Mouse (Mus musculus): ENCODE results near the gene Arv1. TPM values are rescaled to one million over a fixed set of nuclear protein-coding genes. Genes with fewer than 3 reads are reported as not detected.

Arv1 gene
- polyA plus RNA-seq, 1 experiment = 4.5 TPM

DNA sequence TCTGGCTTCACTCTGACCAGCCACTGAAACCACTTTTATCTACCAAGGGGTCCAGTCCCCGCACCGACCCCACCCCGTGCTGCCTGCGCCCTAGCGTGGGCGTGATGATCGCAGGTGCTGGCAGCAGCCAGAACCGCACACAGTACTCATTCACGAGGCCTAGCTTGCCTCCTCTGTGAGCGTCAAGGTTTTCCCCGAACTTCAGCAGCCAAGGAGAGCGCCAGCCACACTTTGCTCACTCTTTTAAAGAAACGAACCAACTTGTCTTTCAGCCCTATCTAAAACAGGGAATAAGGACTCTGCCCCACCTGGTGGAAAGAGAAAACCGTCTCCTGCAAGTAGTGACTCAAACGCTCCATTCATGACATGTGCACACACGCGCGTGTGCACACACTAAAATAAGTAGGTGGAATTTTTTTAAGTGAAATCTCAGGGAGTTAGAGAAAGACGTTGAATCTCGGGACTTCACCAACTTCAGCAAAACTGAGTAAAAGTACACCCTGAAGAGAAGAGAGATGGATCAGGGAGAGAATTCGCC lies 30.5 kb downstream of the Arv1 start:
- H3K4me1 ChIP-seq (ENCODE audit: control insufficient read depth, insufficient read depth, low read length) = no peaks in the 10 kb centered on the region; the same call in 1 of the 2 replicates
- TF ChIP-seq CTCF (IDR thresholded peaks at IDR 0.05; ENCODE audit: low read depth, low read length) = no peak
- TF ChIP-seq POLR2A (IDR thresholded peaks at IDR 0.05; ENCODE audit: borderline replicate concordance, low read depth, low read length) = no peak
- no peak overlapping the region for H3K27ac ChIP-seq (ENCODE audit: insufficient read depth, low read depth, low read length)
- no peak overlapping the region for H3K4me3 ChIP-seq (ENCODE audit: insufficient read depth, low read length)

- no peak for TF ChIP-seq POLR2A (IDR thresholded peaks at IDR 0.05; ENCODE audit: borderline replicate concordance, low read depth, low read length)
- no peak for TF ChIP-seq CTCF (IDR thresholded peaks at IDR 0.05; ENCODE audit: low read depth, low read length)
- Histone ChIP-seq H3K4me1 (ENCODE audit: control insufficient read depth, insufficient read depth, low read length) (no peaks in the 10 kb centered on the region; the same call in 1 of the 2 replicates), H3K4me3 (ENCODE audit: insufficient read depth, low read length) (no peak overlapping the region), H3K27ac (ENCODE audit: insufficient read depth, low read depth, low read length) (no peak overlapping the region)
Observed at GRCm38 (mm10) chr8:124754101-124754791, 32.3 kb downstream of the Arv1 start.

- Histone ChIP-seq H3K27ac (ENCODE audit: insufficient read depth, low read depth, low read length) (no peak overlapping the region), H3K4me1 (ENCODE audit: control insufficient read depth, insufficient read depth, low read length) (no peaks in the 10 kb centered on the region; the same call in 1 of the 2 replicates), H3K4me3 (ENCODE audit: insufficient read depth, low read length) (no peak overlapping the region)
- no peak for TF ChIP-seq POLR2A (IDR thresholded peaks at IDR 0.05; ENCODE audit: borderline replicate concordance, low read depth, low read length)
- no peak for TF ChIP-seq CTCF (IDR thresholded peaks at IDR 0.05; ENCODE audit: low read depth, low read length)
Observed at GRCm38 (mm10) chr8:124754792-124755190, 32.9 kb downstream of the Arv1 start.

GRCm38 (mm10) chr8:124755481-124755880 lies 33.5 kb downstream of the Arv1 start:
- TF ChIP-seq CTCF (IDR thresholded peaks at IDR 0.05; ENCODE audit: low read depth, low read length) (no peak), POLR2A (IDR thresholded peaks at IDR 0.05; ENCODE audit: borderline replicate concordance, low read depth, low read length) (no peak)
- no peaks in the 10 kb centered on the region; the same call in 1 of the 2 replicates for H3K4me1 ChIP-seq (ENCODE audit: control insufficient read depth, insufficient read depth, low read length)
- H3K4me3 ChIP-seq (ENCODE audit: insufficient read depth, low read length) = no peak overlapping the region
- no peak overlapping the region for H3K27ac ChIP-seq (ENCODE audit: insufficient read depth, low read depth, low read length)

- no peak for TF ChIP-seq CTCF (IDR thresholded peaks at IDR 0.05; ENCODE audit: low read depth, low read length)
- no peak for TF ChIP-seq POLR2A (IDR thresholded peaks at IDR 0.05; ENCODE audit: borderline replicate concordance, low read depth, low read length)
- no peak overlapping the region for H3K4me3 ChIP-seq (ENCODE audit: insufficient read depth, low read length)
- H3K4me1 ChIP-seq (ENCODE audit: control insufficient read depth, insufficient read depth, low read length) = no peaks in the 10 kb centered on the region; the same call in 1 of the 2 replicates
- H3K27ac ChIP-seq (ENCODE audit: insufficient read depth, low read depth, low read length) = no peak overlapping the region
Observed at GRCm38 (mm10) chr8:124756153-124756552, 34.2 kb downstream of the Arv1 start.

GRCm38 (mm10) chr8:124756601-124757000 lies 34.7 kb downstream of the Arv1 start:
- Histone ChIP-seq H3K4me3 (ENCODE audit: insufficient read depth, low read length) (no peak overlapping the region), H3K27ac (ENCODE audit: insufficient read depth, low read depth, low read length) (no peak overlapping the region), H3K4me1 (ENCODE audit: control insufficient read depth, insufficient read depth, low read length) (no peaks in the 10 kb centered on the region; the same call in 1 of the 2 replicates)
- TF ChIP-seq POLR2A (IDR thresholded peaks at IDR 0.05; ENCODE audit: borderline replicate concordance, low read depth, low read length) = no peak
- no peak for TF ChIP-seq CTCF (IDR thresholded peaks at IDR 0.05; ENCODE audit: low read depth, low read length)

- TF ChIP-seq CTCF (IDR thresholded peaks at IDR 0.05; ENCODE audit: low read depth, low read length) = no peak
- TF ChIP-seq POLR2A (IDR thresholded peaks at IDR 0.05; ENCODE audit: borderline replicate concordance, low read depth, low read length) = no peak
- no peak overlapping the region for H3K27ac ChIP-seq (ENCODE audit: insufficient read depth, low read depth, low read length)
- H3K4me3 ChIP-seq (ENCODE audit: insufficient read depth, low read length) = no peak overlapping the region
- H3K4me1 ChIP-seq (ENCODE audit: control insufficient read depth, insufficient read depth, low read length) = no peaks in the 10 kb centered on the region
Observed at GRCm38 (mm10) chr8:124758544-124758943, 36.6 kb downstream of the Arv1 start.

- Histone ChIP-seq H3K4me1 (ENCODE audit: control insufficient read depth, insufficient read depth, low read length) (peaks cover 7% of the 10 kb centered on the region), H3K27ac (ENCODE audit: insufficient read depth, low read depth, low read length) (no peak overlapping the region), H3K4me3 (ENCODE audit: insufficient read depth, low read length) (no peak overlapping the region)
- TF ChIP-seq POLR2A (IDR thresholded peaks at IDR 0.05; ENCODE audit: borderline replicate concordance, low read depth, low read length) = no peak
- no peak for TF ChIP-seq CTCF (IDR thresholded peaks at IDR 0.05; ENCODE audit: low read depth, low read length)
Observed at GRCm38 (mm10) chr8:124763061-124763460, 41.1 kb downstream of the Arv1 start.

DNA sequence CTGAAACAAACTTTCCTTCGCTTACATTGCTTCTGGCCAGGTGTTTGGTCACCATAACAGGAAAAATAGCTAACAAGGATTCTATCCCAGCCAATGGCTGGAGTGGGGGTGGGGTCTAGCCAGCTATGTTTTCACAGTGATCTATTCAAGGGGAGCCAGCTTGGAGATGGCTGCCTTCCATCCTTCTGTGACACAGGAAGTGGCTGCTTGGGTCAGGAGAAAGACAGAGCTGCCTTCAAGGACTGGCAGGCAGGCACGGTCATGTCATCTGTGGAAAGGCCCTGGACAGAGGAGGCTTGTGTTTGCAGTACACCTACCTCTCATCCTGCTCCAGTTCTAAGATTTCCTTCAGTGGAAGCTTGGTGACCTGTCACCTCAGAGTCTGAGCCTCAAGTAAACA lies 50.5 kb downstream of the Arv1 start:
- Histone ChIP-seq H3K4me3 (ENCODE audit: insufficient read depth, low read length) (no peak overlapping the region), H3K27ac (ENCODE audit: insufficient read depth, low read depth, low read length) (no peak overlapping the region)
- TF ChIP-seq POLR2A (IDR thresholded peaks at IDR 0.05; ENCODE audit: borderline replicate concordance, low read depth, low read length) (no peak), CTCF (IDR thresholded peaks at IDR 0.05; ENCODE audit: low read depth, low read length) (no peak)

DNA sequence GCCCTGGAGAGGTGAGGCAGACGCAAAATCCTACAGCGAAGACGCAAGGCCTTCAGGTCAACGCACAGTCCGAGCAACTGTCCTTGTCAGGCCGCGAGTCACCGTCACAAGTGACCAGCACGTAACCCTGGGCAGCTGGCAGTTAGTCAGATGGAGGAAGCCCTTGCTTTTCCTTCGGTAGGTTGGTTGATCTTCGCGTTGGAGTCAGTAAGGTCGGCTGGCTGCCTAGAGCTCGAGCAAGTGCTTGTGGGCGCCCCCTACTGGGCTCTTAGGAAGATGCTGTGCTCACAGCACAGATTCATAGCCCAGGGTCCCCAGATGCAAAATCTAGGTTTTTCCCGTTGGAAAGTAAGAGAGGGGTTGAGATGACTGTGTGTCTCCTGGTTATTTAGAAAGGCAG lies 53.8 kb downstream of the Arv1 start:
- Histone ChIP-seq H3K4me3 (ENCODE audit: insufficient read depth, low read length) (peak overlapping the region; percentile 8; the same call in 1 of the 2 replicates), H3K27ac (ENCODE audit: insufficient read depth, low read depth, low read length) (no peak overlapping the region), H3K4me1 (ENCODE audit: control insufficient read depth, insufficient read depth, low read length) (peaks cover 11% of the 10 kb centered on the region)
- TF ChIP-seq CTCF (IDR thresholded peaks at IDR 0.05; ENCODE audit: low read depth, low read length) (peak; percentile 76), POLR2A (IDR thresholded peaks at IDR 0.05; ENCODE audit: borderline replicate concordance, low read depth, low read length) (no peak)

More for the DNA sequence above, 50.5 kb downstream of the Arv1 start:
- peaks cover 5% of the 10 kb centered on the region; the same call in 1 of the 2 replicates for H3K4me1 ChIP-seq (ENCODE audit: control insufficient read depth, insufficient read depth, low read length)

All from bone marrow macrophage, adult 2 months (primary cell).